Mouse (Mus musculus): ENCODE measurements around the gene Hdac9.
"Not testable (repeated sequence)": the region's sequence is repeated elsewhere in the genome, so short reads cannot be mapped to it uniquely, and the experiment has no call there.

Hdac9 gene

GRCm38 (mm10) chr12:34142743-34143142, 774.2 kb downstream of the Hdac9 start:
- no peak for DNase-seq (ENCODE audit: low spot score in 2 of 2)

- no peak for DNase-seq (ENCODE audit: low spot score in 2 of 2)
Measured at GRCm38 (mm10) chr12:34113336-34113735, 803.6 kb downstream of the Hdac9 start.

- DNase-seq (ENCODE audit: low spot score in 2 of 2): no peak
Measured at GRCm38 (mm10) chr12:34092953-34093352, 823.9 kb downstream of the Hdac9 start.

GRCm38 (mm10) chr12:34091851-34092250, 825.0 kb downstream of the Hdac9 start:
- no peak for DNase-seq (ENCODE audit: low spot score in 2 of 2)

- no peak for DNase-seq (ENCODE audit: low spot score in 2 of 2)
Measured at GRCm38 (mm10) chr12:34087292-34087942, 829.5 kb downstream of the Hdac9 start.

- no peak for DNase-seq (ENCODE audit: low spot score in 2 of 2)
Measured at GRCm38 (mm10) chr12:34076981-34077380, 839.9 kb downstream of the Hdac9 start.

DNA sequence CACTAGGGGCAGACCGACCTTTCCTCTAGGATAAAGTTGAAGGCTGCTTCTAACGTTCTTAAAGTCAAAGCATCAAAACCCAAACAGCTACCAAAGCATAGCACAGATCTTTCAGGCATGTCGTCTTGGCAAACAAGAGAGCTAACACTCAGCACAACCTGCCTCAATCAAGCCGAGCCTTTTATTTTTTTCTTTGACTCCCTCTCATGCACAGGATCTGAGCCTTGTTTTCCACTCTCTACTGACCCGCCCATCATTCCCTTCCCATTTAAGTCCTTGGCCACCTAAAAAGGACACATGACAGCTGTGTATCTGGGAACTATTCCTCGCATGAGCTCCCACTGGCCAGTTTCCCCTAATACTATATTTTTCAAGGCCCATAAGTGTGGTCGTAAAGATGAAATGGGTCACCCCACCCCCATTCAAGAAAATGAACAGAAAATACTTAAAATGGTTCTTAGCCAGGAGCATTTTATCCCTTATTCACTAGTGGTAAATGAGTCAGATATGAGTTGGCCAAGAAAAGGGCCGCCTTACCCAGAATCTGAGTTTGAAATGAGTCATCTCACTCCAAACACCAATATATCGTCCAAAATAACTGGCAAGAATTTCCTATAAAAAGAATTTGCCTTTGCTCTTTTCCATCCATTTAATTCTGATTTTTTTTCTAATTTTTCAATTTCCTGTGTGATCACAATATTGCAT, 840.9 kb downstream of the Hdac9 start:
- no peak for DNase-seq (ENCODE audit: low spot score in 2 of 2)

DNA sequence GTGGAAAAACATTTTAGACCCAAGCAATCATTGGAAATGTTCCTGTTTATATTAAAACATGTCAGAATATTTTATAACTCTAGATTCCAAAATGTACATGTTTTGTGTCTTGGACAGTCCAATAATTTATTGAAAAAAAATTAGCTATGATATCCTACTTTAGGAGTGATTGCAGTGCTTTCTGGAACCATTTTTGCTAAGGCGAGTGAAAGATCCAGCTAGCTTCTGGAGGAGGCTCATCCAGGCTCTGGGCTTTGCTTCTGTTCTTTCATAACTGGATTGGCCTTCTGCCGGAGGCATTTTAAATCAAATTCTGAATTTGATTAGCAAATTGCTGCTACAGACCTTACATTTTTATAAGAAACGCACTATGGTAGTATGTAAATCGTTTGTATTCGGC, 864.4 kb downstream of the Hdac9 start:
- no peak for DNase-seq (ENCODE audit: low spot score in 2 of 2)

- DNase-seq (ENCODE audit: low spot score in 2 of 2): no peak
Measured at GRCm38 (mm10) chr12:34052036-34052435, 864.9 kb downstream of the Hdac9 start.

DNA sequence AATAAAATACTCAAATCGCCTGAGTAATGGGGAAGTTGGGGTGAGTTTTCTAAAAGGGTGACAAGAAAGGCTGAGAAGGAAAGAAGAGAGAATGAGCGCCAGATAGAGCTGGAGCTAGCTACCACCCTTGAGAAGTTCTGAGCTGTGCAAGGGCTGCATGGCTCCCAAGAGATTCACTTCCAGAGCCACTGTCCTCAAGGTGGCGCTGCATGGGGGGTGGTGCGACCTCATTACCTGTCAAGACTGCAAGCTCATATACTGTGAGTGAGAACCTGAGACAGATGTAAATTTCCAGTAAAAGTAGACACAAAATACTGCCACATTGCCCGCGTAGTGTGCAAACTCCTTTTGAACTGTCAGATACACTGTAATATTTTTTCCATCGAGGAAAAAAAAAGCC, 865.8 kb downstream of the Hdac9 start:
- no peak for DNase-seq (ENCODE audit: low spot score in 2 of 2)

DNA sequence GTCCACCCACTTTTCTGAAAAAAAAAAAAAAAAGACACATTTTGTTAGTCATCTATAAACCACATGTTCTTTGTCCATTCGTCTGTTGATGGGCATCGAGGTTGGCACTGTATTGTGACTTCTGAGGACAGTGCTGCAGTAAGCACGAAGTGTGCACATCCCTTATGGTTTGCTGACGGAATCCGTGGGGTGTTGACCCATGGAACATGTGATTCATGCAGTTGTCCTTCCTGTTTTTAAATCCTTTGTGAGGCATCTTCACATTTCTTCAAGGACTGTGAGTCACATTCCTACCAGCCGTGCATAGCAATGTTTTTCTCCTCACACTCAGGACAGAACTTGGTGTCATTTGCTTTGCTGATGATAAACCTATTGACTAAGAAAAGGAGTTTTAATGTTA, 875.9 kb downstream of the Hdac9 start:
- no peak for DNase-seq (ENCODE audit: low spot score in 2 of 2)

DNA sequence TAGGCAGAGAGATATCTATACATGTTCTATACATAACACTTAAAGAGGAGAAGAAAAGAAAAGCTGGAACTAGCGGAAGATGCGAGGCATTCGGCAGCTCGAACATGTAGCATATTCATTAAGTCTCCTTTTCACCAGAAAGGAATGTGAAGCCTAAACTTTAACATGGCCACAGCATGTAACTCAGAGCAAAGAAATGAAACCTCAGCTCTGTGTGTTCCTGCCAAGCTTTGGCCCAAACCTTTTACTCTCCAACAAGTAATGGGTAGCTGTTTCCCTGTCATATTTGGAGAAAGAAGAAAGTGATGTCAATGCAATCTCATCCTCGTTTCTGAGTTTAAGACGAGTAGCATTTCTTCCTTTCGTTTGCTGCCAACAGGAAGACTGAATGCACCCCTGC, 876.8 kb downstream of the Hdac9 start:
- no peak for DNase-seq (ENCODE audit: low spot score in 2 of 2)

GRCm38 (mm10) chr12:34009796-34010195, 907.1 kb downstream of the Hdac9 start:
- DNase-seq (ENCODE audit: low spot score in 2 of 2): not testable (repeated sequence)
